ENCODE assay signal across 20 mouse cellular contexts in genomic region chr1:153992466-153992865, GRCm38 (mm10).
DNase-seq lines count a peak whose midpoint lies in the region; ATAC-seq and TF ChIP-seq lines count a peak whose summit lies in the region.
"Had no signal": no experiment of that assay in that cellular context is flagged by ENCODE, and none has a peak within 500 bp of the region (broad histone marks: within the 10 kb centered on the region; RNA-seq: fewer than 3 reads in every experiment).

No protein-coding gene starts in this region.

- WGBS in kidney, adult 2 months: 57% methylated on average over 3 of the region's 3 CpGs
- 86% methylated on average over 2 of the region's 3 CpGs for WGBS in kidney, embryonic 16.5 days
- 36% methylated on average over 3 of the region's 3 CpGs for WGBS in large intestine, adult 2 months
- WGBS in liver, embryonic 15.5 days (ENCODE audit: insufficient replicate concordance): 42% methylated on average over 3 of the region's 3 CpGs
- WGBS in heart, embryonic 12.5 days: 48% methylated on average over 3 of the region's 3 CpGs

- no peaks in the 10 kb centered on the region for H3K27me3 ChIP-seq in kidney, adult 2 months (replicated peaks; ENCODE audit: control insufficient read depth, insufficient read depth, low read length)
- H3K27me3 ChIP-seq in kidney, embryonic 16.5 days (ENCODE audit: insufficient read depth, low read length): no peaks in the 10 kb centered on the region
- H3K27me3 ChIP-seq in liver, embryonic 15.5 days: no peaks in the 10 kb centered on the region
- no peaks in the 10 kb centered on the region for H3K27me3 ChIP-seq in heart, embryonic 12.5 days (replicated peaks)
- H3K27me3 ChIP-seq: heart, embryonic 13.5 days; limb, embryonic 12.5 days; lung, embryonic 15.5 days had no signal

- TF ChIP-seq CTCF in kidney, adult 2 months (conservative IDR thresholded peaks at IDR 0.05; ENCODE audit: insufficient read depth, insufficient read length, low read depth, low read length): no peak

- no peak overlapping the region for H3K27ac ChIP-seq in kidney, adult 2 months (ENCODE audit: insufficient read depth, low read depth, low read length)
- H3K27ac ChIP-seq in kidney, embryonic 16.5 days (ENCODE audit: low read length): no peak overlapping the region
- H3K27ac ChIP-seq in liver, embryonic 15.5 days (replicated peaks): peak overlapping the region; percentile 53; the same call in 1 of the 2 replicates
- no peak overlapping the region for H3K27ac ChIP-seq in heart, embryonic 12.5 days (ENCODE audit: poor library complexity, severe bottlenecking)
- H3K27ac ChIP-seq: forebrain, embryonic 10.5 days; gastrocnemius, adult 2 months; heart, embryonic 13.5 days; hindbrain, embryonic 14.5 days; limb, embryonic 12.5 days; lung, embryonic 15.5 days; macrophage; midbrain, embryonic 10.5 days had no signal

- peaks cover 6% of the 10 kb centered on the region for H3K9me3 ChIP-seq in kidney, embryonic 16.5 days (ENCODE audit: low read length)
- H3K9me3 ChIP-seq in liver, embryonic 15.5 days (replicated peaks): no peaks in the 10 kb centered on the region
- H3K9me3 ChIP-seq in heart, embryonic 12.5 days (replicated peaks): peaks cover 2% of the 10 kb centered on the region; the same call in 1 of the 2 replicates
- H3K9me3 ChIP-seq: limb, embryonic 12.5 days; lung, embryonic 15.5 days had no signal

- H3K4me1 ChIP-seq in kidney, adult 2 months (ENCODE audit: control insufficient read depth, insufficient read depth, low read length): 0 out of 2 replicates have a peak, but pooled peaks cover 3% of the 10 kb centered on the region
- H3K4me1 ChIP-seq in kidney, embryonic 16.5 days (ENCODE audit: insufficient read depth, low read length): no peaks in the 10 kb centered on the region
- H3K4me1 ChIP-seq in liver, embryonic 15.5 days (replicated peaks): peaks cover 8% of the 10 kb centered on the region; the same call in 1 of the 2 replicates
- H3K4me1 ChIP-seq in heart, embryonic 12.5 days (replicated peaks): no peaks in the 10 kb centered on the region
- H3K4me1 ChIP-seq: heart, embryonic 13.5 days; limb, embryonic 12.5 days had no signal

- no peak for TF ChIP-seq POLR2A in kidney, adult 2 months (IDR thresholded peaks at IDR 0.05; ENCODE audit: low read depth, low read length)

- no peak overlapping the region for H3K4me3 ChIP-seq in kidney, adult 2 months (ENCODE audit: insufficient read depth, low read depth, low read length)
- H3K4me3 ChIP-seq in kidney, embryonic 16.5 days (ENCODE audit: low read length): no peak overlapping the region
- H3K4me3 ChIP-seq in liver, embryonic 15.5 days (replicated peaks): no peak overlapping the region
- H3K4me3 ChIP-seq in heart, embryonic 12.5 days: no peak overlapping the region
- H3K4me3 ChIP-seq: forebrain, embryonic 10.5 days; gastrocnemius, adult 2 months; heart, embryonic 13.5 days; limb, embryonic 12.5 days; lung, embryonic 15.5 days; midbrain, embryonic 10.5 days had no signal

- no peak overlapping the region for H3K4me2 ChIP-seq in kidney, embryonic 16.5 days (replicated peaks; ENCODE audit: low read depth, low read length)
- H3K4me2 ChIP-seq in liver, embryonic 15.5 days: no peak overlapping the region
- H3K4me2 ChIP-seq in heart, embryonic 12.5 days: no peak overlapping the region
- H3K4me2 ChIP-seq: heart, embryonic 13.5 days; hindbrain, embryonic 14.5 days; limb, embryonic 12.5 days; lung, embryonic 15.5 days had no signal

- H3K36me3 ChIP-seq in kidney, adult 2 months (ENCODE audit: control insufficient read depth, insufficient read depth, low read length): no peaks in the 10 kb centered on the region
- no peaks in the 10 kb centered on the region for H3K36me3 ChIP-seq in kidney, embryonic 16.5 days (ENCODE audit: insufficient read depth, low read length)
- H3K36me3 ChIP-seq in liver, embryonic 15.5 days (replicated peaks): no peaks in the 10 kb centered on the region
- no peaks in the 10 kb centered on the region for H3K36me3 ChIP-seq in heart, embryonic 12.5 days
- H3K36me3 ChIP-seq: forebrain, embryonic 10.5 days; heart, embryonic 13.5 days; limb, embryonic 12.5 days; lung, embryonic 15.5 days; midbrain, embryonic 10.5 days had no signal

- intact Hi-C loops in heart, postnatal 36 days (cut with DNase I): no loop called here

- DNase-seq in kidney, adult 2 months: peak; percentile 56
- DNase-seq in large intestine, adult 2 months (ENCODE audit: low read depth, low spot score): peak; percentile 40
- DNase-seq in T-cell, adult 2 months (ENCODE audit: low spot score): no peak
- no peak for DNase-seq in heart, postnatal 36 days
- DNase-seq: B cell, adult 2 months; cerebellum, adult 18-20 months; cerebellum, postnatal 36 days; gastrocnemius, adult 2 months; retina, postnatal 1 day; thymus, postnatal 4 days had no signal

- H3K9ac ChIP-seq in kidney, embryonic 16.5 days (replicated peaks; ENCODE audit: low read length): no peak overlapping the region
- no peak overlapping the region for H3K9ac ChIP-seq in liver, embryonic 15.5 days
- H3K9ac ChIP-seq in heart, embryonic 12.5 days: no peak overlapping the region
- H3K9ac ChIP-seq: heart, embryonic 13.5 days; hindbrain, embryonic 14.5 days; limb, embryonic 12.5 days; lung, embryonic 15.5 days had no signal

- no peak for ATAC-seq in kidney, embryonic 16.5 days (ENCODE audit: low FRiP score, low TSS enrichment)
- peak; percentile 65 for ATAC-seq in liver, embryonic 15.5 days (ENCODE audit: insufficient read depth)
- no peak for ATAC-seq in heart, embryonic 12.5 days (ENCODE audit: insufficient number of reproducible peaks, low FRiP score)

Comparison
In these comparisons a context has a peak if more than half of its experiments do, and no peak if none do; other contexts are left out.
1. DNase-seq: peak in kidney, adult 2 months (single experiment) and large intestine, adult 2 months (single experiment); none in T-cell, adult 2 months (single experiment) and heart, postnatal 36 days (0 of 2).